ENCODE assay signal across 8 mouse cellular contexts in genomic region chr11:75462253-75462783, GRCm38 (mm10). TPM values are rescaled to one million over a fixed set of nuclear protein-coding genes. Genes with fewer than 3 reads are reported as not detected.
DNase-seq lines count a peak whose midpoint lies in the region; ATAC-seq and TF ChIP-seq lines count a peak whose summit lies in the region.

No protein-coding gene starts in this region.

- ATAC-seq in heart, embryonic 16.5 days (replicated peaks; ENCODE audit: extremely low read depth, insufficient read depth, low FRiP score) = peak; percentile 7
- no peak for ATAC-seq in inflammation-experienced regulatory T-cells, adult 6 months

- TF ChIP-seq EP300 in ES-Bruce4 (IDR thresholded peaks at IDR 0.05; ENCODE audit: insufficient read depth, low read depth, low read length) = peak; percentile 57; the same call in 1 of the 2 replicates

- peak overlapping the region; percentile 92 for H3K27ac ChIP-seq in ES-Bruce4 (ENCODE audit: insufficient read depth, low read length)
- H3K27ac ChIP-seq in heart, embryonic 16.5 days (ENCODE audit: low read length) = peak overlapping the region; percentile 98

- peak overlapping the region; percentile 76 for H3K4me2 ChIP-seq in heart, embryonic 16.5 days (ENCODE audit: low read depth, low read length)

- no peaks in the 10 kb centered on the region for H3K9me3 ChIP-seq in ES-Bruce4 (replicated peaks; ENCODE audit: control insufficient read depth, insufficient read depth, low read length, poor library complexity, severe bottlenecking)
- peaks cover 3% of the 10 kb centered on the region for H3K9me3 ChIP-seq in erythroblast, embryonic 14.5 days (ENCODE audit: control insufficient read depth, low read length)
- 0 out of 2 replicates have a peak, but pooled peaks cover 3% of the 10 kb centered on the region for H3K9me3 ChIP-seq in heart, embryonic 16.5 days (replicated peaks; ENCODE audit: control insufficient read depth, low read length)

- peak; percentile 88 for DNase-seq in adrenal gland, postnatal 25 days
- DNase-seq in kidney, postnatal 25 days = peak; percentile 91 to 97
- peak; percentile 82 to 84 for DNase-seq in lung, postnatal 4 days
- DNase-seq in skeletal muscle tissue, adult 2 months (ENCODE audit: low read depth, low spot score) = peak; percentile 98

- TF ChIP-seq POLR2A in ES-Bruce4 (IDR thresholded peaks at IDR 0.05; ENCODE audit: insufficient read depth, low read length) = no peak

- 1% methylated on average over 16 of the region's 16 CpGs for WGBS in heart, embryonic 16.5 days

- H3K4me3 ChIP-seq in ES-Bruce4 (ENCODE audit: low read depth, low read length) = peak overlapping the region; percentile 63
- peak overlapping the region; percentile 74 for H3K4me3 ChIP-seq in erythroblast, embryonic 14.5 days (replicated peaks)
- H3K4me3 ChIP-seq in heart, embryonic 16.5 days (ENCODE audit: low read length) = peak overlapping the region; percentile 85

- H3K36me3 ChIP-seq in ES-Bruce4 (ENCODE audit: control insufficient read depth, insufficient read depth, low read length, poor library complexity, severe bottlenecking) = peaks cover 5% of the 10 kb centered on the region
- H3K36me3 ChIP-seq in erythroblast, embryonic 14.5 days (ENCODE audit: control insufficient read depth) = peaks cover 48% of the 10 kb centered on the region
- H3K36me3 ChIP-seq in heart, embryonic 16.5 days (ENCODE audit: control insufficient read depth, insufficient read depth) = peaks cover 16% of the 10 kb centered on the region

- no peak for TF ChIP-seq CTCF in ES-Bruce4 (IDR thresholded peaks at IDR 0.05; ENCODE audit: low read depth, low read length)

- H3K27me3 ChIP-seq in ES-Bruce4 (ENCODE audit: control insufficient read depth, insufficient read depth, low read length, poor library complexity, severe bottlenecking) = no peaks in the 10 kb centered on the region
- no peaks in the 10 kb centered on the region for H3K27me3 ChIP-seq in erythroblast, embryonic 14.5 days (ENCODE audit: control insufficient read depth)
- no peaks in the 10 kb centered on the region for H3K27me3 ChIP-seq in heart, embryonic 16.5 days (ENCODE audit: control insufficient read depth, insufficient read depth, low read length)

- peak overlapping the region; percentile 70 for H3K9ac ChIP-seq in ES-Bruce4 (ENCODE audit: low read depth, poor library complexity, severe bottlenecking)
- peak overlapping the region; percentile 87 for H3K9ac ChIP-seq in heart, embryonic 16.5 days (ENCODE audit: low read length)

- H3K4me1 ChIP-seq in ES-Bruce4 (ENCODE audit: control insufficient read depth, insufficient read depth, low read length) = no peaks in the 10 kb centered on the region
- peaks cover 86% of the 10 kb centered on the region for H3K4me1 ChIP-seq in erythroblast, embryonic 14.5 days (ENCODE audit: control insufficient read depth)
- peaks cover 29% of the 10 kb centered on the region for H3K4me1 ChIP-seq in heart, embryonic 16.5 days (ENCODE audit: control insufficient read depth, insufficient read depth, low read length)

RNA-seq across cellular contexts. Expression of gene Tlcd2, which starts 0.8 kb away (rescaled TPM):
- polyA plus RNA-seq in ES-Bruce4 (2011; ENCODE audit: insufficient read depth, insufficient read length, low read depth, missing spikeins) = 3.6 and 6.8 TPM in 2 replicates
- 16.2 and 16.8 TPM in 2 replicates for total RNA-seq in adrenal gland, postnatal 25 days (2021)
- 0.15 and 0.41 TPM in 2 replicates for polyA plus RNA-seq in erythroblast, embryonic 14.5 days (2012)
- polyA plus RNA-seq in heart, embryonic 16.5 days (2015; fragmentation: Nextera tagmentation; extraction: Ambion mirVana) = 11.2 and 12.1 TPM in 2 replicates
- polyA plus RNA-seq in inflammation-experienced regulatory T-cells, adult 6 months (2017; shearing (Covaris generic)) = 10 to 100 TPM in 2 of 3 experiments, 1 to 10 TPM in 1; 10.0 to 23.2 (median 21.3) TPM

RNA-seq across cellular contexts. Expression of gene Wdr81, which starts 7.8 kb away (rescaled TPM):
- polyA plus RNA-seq in ES-Bruce4 (2011; ENCODE audit: insufficient read depth, insufficient read length, low read depth, missing spikeins) = 4.9 and 8.4 TPM in 2 replicates
- 21.9 and 23.5 TPM in 2 replicates for total RNA-seq in adrenal gland, postnatal 25 days (2021)
- polyA plus RNA-seq in erythroblast, embryonic 14.5 days (2012) = 11.2 and 11.7 TPM in 2 replicates
- polyA plus RNA-seq in heart, embryonic 16.5 days (2015; fragmentation: Nextera tagmentation; extraction: Ambion mirVana) = 3.5 and 4.5 TPM in 2 replicates
- 1 to 10 TPM; 5.1 to 7.9 (median 5.2) TPM for polyA plus RNA-seq in inflammation-experienced regulatory T-cells, adult 6 months (2017; shearing (Covaris generic))

RNA-seq across cellular contexts. Expression of gene Serpinf2, which starts 22.9 kb away (rescaled TPM):
- polyA plus RNA-seq in ES-Bruce4 (2011; ENCODE audit: insufficient read depth, insufficient read length, low read depth, missing spikeins) = not detected in 2 replicates
- 7.7 TPM in 1 of 2 replicates, not detected in the other for total RNA-seq in adrenal gland, postnatal 25 days (2021)
- polyA plus RNA-seq in erythroblast, embryonic 14.5 days (2012) = 0.36 and 0.42 TPM in 2 replicates
- 0.39 and 0.75 TPM in 2 replicates for polyA plus RNA-seq in heart, embryonic 16.5 days (2015; fragmentation: Nextera tagmentation; extraction: Ambion mirVana)
- not detected for polyA plus RNA-seq in inflammation-experienced regulatory T-cells, adult 6 months (2017; shearing (Covaris generic))

RNA-seq across cellular contexts. Expression of gene Prpf8, which starts 24.3 kb away (rescaled TPM):
- polyA plus RNA-seq in ES-Bruce4 (2011; ENCODE audit: insufficient read depth, insufficient read length, low read depth, missing spikeins) = 210 and 212 TPM in 2 replicates
- total RNA-seq in adrenal gland, postnatal 25 days (2021) = 147 and 166 TPM in 2 replicates
- polyA plus RNA-seq in erythroblast, embryonic 14.5 days (2012) = 2.2 and 4.5 TPM in 2 replicates
- polyA plus RNA-seq in heart, embryonic 16.5 days (2015; fragmentation: Nextera tagmentation; extraction: Ambion mirVana) = 31.4 and 34.1 TPM in 2 replicates
- polyA plus RNA-seq in inflammation-experienced regulatory T-cells, adult 6 months (2017; shearing (Covaris generic)) = 10 to 100 TPM; 37.6 to 48.7 (median 43.8) TPM

RNA-seq across cellular contexts. Expression of gene Serpinf1, which starts 39.8 kb away (rescaled TPM):
- 4.9 and 6.0 TPM in 2 replicates for polyA plus RNA-seq in ES-Bruce4 (2011; ENCODE audit: insufficient read depth, insufficient read length, low read depth, missing spikeins)
- total RNA-seq in adrenal gland, postnatal 25 days (2021) = 12.4 and 23.9 TPM in 2 replicates
- polyA plus RNA-seq in erythroblast, embryonic 14.5 days (2012) = 0.18 and 0.25 TPM in 2 replicates
- 37.4 and 40.1 TPM in 2 replicates for polyA plus RNA-seq in heart, embryonic 16.5 days (2015; fragmentation: Nextera tagmentation; extraction: Ambion mirVana)
- polyA plus RNA-seq in inflammation-experienced regulatory T-cells, adult 6 months (2017; shearing (Covaris generic)) = 1 to 10 TPM; 3.3 to 5.0 (median 4.9) TPM
